Mouse (Mus musculus) ovary, postnatal 36 days (tissue): Measurements from ENCODE around the gene Ankrd9.

ENCODE experiments used
- DNase-seq: peaks from one replicate; pipeline ENCODE4 v3.0.0; 2022; ENCODE audit warnings: low spot score, mixed read lengths

The Ankrd9 gene

GRCm38 (mm10) chr12:110989409-110989808, 10.6 kb upstream of the Ankrd9 start:
- no peak for DNase-seq

DNA sequence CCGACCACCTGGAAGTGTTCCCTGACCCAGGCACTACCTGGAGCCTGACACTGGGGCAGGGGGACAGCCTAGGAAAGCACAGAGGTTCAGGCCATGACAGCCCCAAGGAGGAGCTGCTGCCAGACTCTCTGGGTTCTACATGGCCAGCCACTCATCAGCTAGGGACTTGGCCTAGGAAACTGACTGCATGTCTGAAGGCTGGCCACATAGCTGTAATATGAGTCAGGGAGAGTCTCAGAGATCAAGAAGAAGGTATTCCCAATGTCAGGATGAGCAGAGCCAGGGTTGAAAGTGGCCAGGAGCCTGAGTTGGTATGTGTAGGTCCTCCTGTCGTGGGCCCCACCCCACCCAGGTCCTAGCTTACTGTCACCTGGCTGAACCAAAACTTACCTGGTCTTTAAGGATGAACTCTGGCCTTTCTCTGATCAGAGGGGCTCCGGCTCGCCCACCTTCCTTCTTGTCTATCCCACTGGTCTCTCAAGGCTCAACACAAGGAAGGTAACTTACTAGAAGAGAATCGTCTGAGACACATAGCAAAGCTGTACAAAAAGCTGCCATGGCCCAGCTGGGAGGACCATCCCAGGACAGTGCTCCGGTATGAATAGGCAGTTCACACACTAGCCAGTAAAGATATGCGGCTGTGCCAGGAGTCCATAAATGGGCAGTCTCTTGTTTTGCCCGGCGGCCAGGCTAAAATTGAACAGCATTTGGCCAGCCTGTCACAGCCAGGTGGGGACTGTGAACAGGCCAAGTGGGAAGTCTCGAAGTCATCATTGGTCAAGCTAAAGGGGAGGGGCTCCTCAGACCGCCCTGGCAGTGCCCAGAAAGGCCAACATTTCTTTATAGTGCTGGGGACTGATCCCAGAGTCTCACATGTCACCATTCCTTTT, 7.9 kb upstream of the Ankrd9 start:
- no peak for DNase-seq

DNA sequence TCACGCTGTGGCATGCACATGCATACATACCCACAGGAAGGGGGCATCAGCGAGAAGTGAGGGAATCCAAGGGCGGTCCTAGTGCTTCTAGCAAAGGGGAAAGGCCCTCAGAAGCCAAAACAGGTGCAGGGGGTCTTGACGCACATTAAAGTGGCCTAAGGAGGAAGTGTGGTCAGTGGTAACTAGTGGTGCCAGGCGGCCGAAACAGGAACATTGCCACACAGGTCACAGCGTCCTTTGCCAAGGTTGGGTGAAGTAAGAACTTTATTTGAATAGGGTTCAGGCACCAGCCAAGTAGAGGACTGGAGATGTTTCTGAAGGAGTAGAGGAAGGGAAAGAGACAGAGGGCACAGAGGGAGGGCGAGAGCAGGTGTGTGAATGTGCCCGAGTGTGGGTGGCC, 6.3 kb upstream of the Ankrd9 start:
- DNase-seq = no peak

DNA sequence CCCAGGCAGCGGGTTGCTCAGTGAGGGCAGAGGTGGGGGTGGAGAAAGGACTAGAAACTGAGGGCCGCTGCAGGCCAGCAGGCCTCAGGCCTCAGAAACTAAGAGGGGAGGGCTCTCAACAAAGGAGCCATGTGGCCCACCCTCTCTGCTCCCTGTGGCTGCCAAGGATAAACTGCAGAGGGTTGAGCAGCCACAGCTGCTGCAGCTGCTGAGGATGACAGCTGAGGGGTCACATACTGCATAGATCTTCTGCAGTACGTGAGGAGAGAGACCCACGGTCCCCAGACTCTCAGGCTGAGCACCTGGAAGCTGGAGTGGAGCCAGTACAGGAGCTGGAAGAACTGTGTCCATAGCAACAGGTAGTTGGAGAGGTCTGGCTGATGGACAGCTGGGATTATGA, 5.8 kb upstream of the Ankrd9 start:
- no peak for DNase-seq

DNA sequence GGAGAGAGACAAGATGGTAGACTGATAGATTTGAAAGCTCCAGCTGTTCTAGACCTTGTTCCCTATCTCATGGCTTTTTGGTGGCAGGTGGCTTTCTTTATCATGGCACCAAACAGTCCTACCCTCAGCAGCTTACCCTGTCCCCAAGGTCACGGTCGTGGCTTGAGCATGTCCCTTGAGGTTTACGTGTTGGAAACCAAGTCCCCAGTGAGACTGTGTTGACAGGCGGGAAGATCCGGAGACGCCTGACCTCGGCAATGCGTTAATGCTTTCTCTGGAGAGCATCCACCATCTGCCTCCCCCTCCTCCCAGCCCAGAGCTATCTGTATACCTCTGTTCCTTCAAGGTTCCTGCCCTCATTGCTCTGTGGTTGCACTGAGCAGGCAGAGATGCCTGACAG, 4.9 kb upstream of the Ankrd9 start:
- no peak for DNase-seq

GRCm38 (mm10) chr12:110983083-110983482, 4.2 kb upstream of the Ankrd9 start:
- no peak for DNase-seq

GRCm38 (mm10) chr12:110981736-110982135, 2.9 kb upstream of the Ankrd9 start:
- DNase-seq = no peak

GRCm38 (mm10) chr12:110979808-110980207, 968 bp upstream of the Ankrd9 start:
- no peak for DNase-seq

GRCm38 (mm10) chr12:110977896-110978606, 789 bp downstream of the Ankrd9 start:
- no peak for DNase-seq

- DNase-seq = no peak
Measured at GRCm38 (mm10) chr12:110977345-110977733, 1.5 kb downstream of the Ankrd9 start.

- DNase-seq = no peak
Measured at GRCm38 (mm10) chr12:110976589-110977344, 2.1 kb downstream of the Ankrd9 start.

- no peak for DNase-seq
Measured at GRCm38 (mm10) chr12:110975838-110976468, 2.9 kb downstream of the Ankrd9 start.

- DNase-seq = no peak
Measured at GRCm38 (mm10) chr12:110975385-110975784, 3.5 kb downstream of the Ankrd9 start.

- DNase-seq = no peak
Measured at GRCm38 (mm10) chr12:110974726-110975125, 4.1 kb downstream of the Ankrd9 start.

- no peak for DNase-seq
Measured at GRCm38 (mm10) chr12:110974295-110974694, 4.5 kb downstream of the Ankrd9 start.

DNA sequence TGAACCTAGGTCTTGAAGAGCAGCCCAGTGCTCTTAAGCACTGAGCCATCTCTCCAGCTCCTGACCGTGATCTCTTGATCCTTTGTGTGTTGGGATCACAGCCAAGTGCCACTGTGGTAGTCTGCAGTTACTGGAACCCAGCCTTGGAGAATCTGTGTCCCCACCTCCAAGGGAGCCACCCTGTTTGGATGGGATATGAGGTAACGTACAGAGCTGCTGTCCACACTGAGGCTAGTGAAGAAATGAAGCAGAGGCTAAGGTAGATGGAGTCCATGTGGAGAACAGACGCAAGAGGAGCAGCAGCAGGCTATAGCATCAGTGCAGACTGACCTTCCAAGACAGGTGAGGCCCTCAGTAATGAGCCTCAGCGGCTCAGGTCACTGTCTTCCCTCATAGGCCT, 5.0 kb downstream of the Ankrd9 start:
- DNase-seq = no peak

DNA sequence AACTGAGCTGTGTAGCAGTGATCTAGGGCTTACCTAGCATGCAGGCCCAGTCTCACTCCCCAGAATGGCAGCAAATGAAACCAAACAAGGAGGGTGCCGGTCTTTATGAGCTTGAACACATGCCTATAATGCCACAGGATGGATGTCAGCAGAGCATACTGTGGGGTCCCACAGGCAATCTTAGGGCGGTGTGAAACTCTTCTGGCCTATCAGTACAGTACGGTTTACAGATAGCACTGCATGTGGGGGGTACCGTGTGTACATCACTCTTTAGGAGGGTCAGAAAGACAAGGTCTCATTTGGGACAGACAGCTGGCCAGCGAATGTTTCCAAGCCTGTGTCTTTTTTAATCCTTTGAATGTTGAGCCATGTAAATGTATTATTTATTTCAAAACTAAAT, 6.9 kb downstream of the Ankrd9 start:
- no peak for DNase-seq

DNA sequence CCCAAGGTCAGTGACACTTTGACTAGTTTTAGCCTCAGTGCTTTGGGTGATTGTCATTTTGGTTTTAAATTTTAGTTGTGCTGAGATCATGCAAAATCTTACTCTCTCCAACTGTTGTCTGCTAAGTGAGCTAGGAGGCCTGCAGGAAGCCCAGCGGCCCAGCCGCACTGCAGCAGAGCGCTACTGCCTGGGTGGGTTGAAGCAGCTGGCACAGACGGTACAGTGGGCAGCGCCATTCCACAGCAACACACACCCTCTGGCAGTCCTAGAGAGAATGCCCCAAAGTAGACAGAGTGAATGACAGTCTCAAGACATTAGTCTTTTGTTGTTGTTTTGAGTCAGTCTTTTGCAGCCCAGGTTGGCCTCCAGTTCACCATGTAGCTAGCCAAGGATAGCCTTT, 8.4 kb downstream of the Ankrd9 start:
- no peak for DNase-seq

DNA sequence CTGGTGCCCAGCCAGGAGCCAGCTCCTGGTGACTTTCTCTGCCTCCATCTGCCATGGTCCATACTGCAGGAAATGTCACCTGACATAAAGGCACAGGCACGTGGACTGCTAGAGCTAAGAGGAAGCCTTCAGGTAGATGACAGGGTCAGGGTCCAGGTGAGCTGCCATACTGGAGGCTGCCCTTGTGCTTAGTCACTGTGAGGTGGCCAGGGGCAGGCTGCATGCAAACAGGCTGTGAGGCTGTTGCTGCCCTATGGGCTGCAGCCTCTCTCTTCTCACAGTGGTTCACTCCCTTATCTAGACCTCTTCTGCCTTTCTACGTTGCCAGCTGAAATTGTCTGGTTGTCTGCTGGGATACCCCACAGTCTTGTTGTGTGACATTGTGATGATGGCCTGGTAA, 11.7 kb downstream of the Ankrd9 start:
- DNase-seq = no peak

DNA sequence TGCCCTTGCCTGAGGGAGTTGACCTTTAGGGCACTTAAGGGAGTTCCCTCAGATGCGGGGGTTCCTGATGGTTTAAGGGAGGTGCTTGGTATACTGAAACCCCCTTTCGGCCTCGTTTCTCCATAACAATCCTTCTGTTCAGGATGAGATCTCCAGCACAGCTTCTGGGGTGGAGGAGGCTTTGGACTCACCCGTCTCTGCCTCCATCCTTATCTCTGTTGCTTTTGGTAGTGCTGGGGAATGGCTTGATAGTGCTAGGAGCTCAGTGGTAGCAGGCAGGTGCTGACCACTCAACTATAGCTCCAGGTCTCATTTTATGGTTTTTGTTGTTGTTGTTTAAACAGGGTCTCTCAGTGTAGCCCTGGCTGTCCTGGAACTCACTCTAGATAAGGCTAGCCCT, 12.8 kb downstream of the Ankrd9 start:
- no peak for DNase-seq

GRCm38 (mm10) chr12:110965500-110965899, 13.3 kb downstream of the Ankrd9 start:
- no peak for DNase-seq

DNA sequence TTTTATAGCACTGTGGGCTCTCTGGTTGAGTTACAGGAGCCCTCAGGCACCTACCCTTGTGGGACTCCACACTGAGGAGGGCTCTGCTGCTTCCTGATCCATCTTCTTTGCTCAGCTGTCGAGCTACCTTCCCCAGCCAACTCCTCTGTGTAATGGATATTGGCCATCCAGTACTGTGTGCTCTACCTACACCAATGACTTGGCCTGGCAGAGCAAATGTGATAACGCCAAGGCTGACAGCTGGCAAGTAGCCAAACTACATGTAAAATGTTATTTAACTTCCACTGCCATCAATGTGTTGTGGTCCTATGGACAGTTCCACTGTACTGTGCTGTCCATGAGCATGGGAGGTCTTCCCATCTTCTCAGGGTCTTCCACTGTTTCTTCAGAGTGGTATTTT, 16.9 kb downstream of the Ankrd9 start:
- no peak for DNase-seq
